Mouse (Mus musculus) thymus, adult 2 months (tissue): ENCODE results near the gene Akap8l. TPM values are rescaled to one million over a fixed set of nuclear protein-coding genes. Genes with fewer than 3 reads are reported as not detected.

ENCODE experiments used
- DNase-seq: peaks from one replicate; pipeline ENCODE4 v3.0.0; 2021
- H3K27ac ChIP-seq: fragments of 200-500 bp; 2 replicates; pipeline ENCODE4 v1.5.1; 2012; ENCODE audit warnings: low read length, control low read depth; ENCODE audit not compliant: control insufficient read depth, insufficient read depth
- H3K27me3 ChIP-seq: fragments of 200-500 bp; 2 replicates; pipeline ENCODE4 v1.6.1; 2012; ENCODE audit warnings: mild to moderate bottlenecking, low read length, moderate library complexity, mixed read lengths; ENCODE audit not compliant: control insufficient read depth, insufficient read depth
- H3K36me3 ChIP-seq: fragments of 200-500 bp; 2 replicates; pipeline ENCODE4 v1.6.1; 2012; ENCODE audit warnings: mild to moderate bottlenecking, low read length, moderate library complexity; ENCODE audit not compliant: control insufficient read depth, insufficient read depth
- H3K4me1 ChIP-seq: fragments of 200-500 bp; replicated peaks from 2 replicates; pipeline ENCODE4 v1.6.1; 2012; ENCODE audit warnings: low read length; ENCODE audit not compliant: control insufficient read depth, insufficient read depth
- H3K4me3 ChIP-seq: fragments of 200-500 bp; 2 replicates; pipeline ENCODE4 v1.5.1; 2012; ENCODE audit warnings: mild to moderate bottlenecking, low read length, control low read depth, moderate library complexity; ENCODE audit not compliant: control insufficient read depth, insufficient read depth
- CTCF ChIP-seq: fragments of 200-500 bp; IDR thresholded peaks from 2 replicates; pipeline ENCODE4 v1.5.1; 2012; ENCODE audit warnings: mild to moderate bottlenecking, control low read depth, low read length, moderate library complexity, borderline replicate concordance; ENCODE audit not compliant: control insufficient read depth, poor library complexity, insufficient read depth; ENCODE audit errors: extremely low read depth
- POLR2A ChIP-seq: fragments of 200-500 bp; IDR thresholded peaks from 2 replicates; pipeline ENCODE4 v1.6.1; 2012; ENCODE audit warnings: mild to moderate bottlenecking, low read length, control low read depth, moderate library complexity; ENCODE audit not compliant: control insufficient read depth, poor library complexity, insufficient read depth; ENCODE audit errors: extremely low read depth
- WGBS: fragments of 180-500 bp; shearing (Covaris S2); methylation state at CpG from one replicate; pipeline ENCODE4 v1.1.7; 2018; 5-methylcytosine and 5-hydroxymethylcytosine counted together
- polyA plus RNA-seq: library from polyadenylated mRNA; depleted of rRNA; stranded (reverse); fragments of >200 nt; gene quantifications from 2 replicates; pipeline ENCODE4 v1.2.3, GENCODE M21; 2012

Gene Akap8l
- polyA plus RNA-seq, 1 experiment = 191 TPM

- Histone ChIP-seq H3K4me1 (peaks cover 11% of the 10 kb centered on the region), H3K36me3 (peaks cover 10% of the 10 kb centered on the region), H3K27me3 (no peaks in the 10 kb centered on the region), H3K27ac (no peak overlapping the region), H3K4me3 (no peak overlapping the region)
- TF ChIP-seq POLR2A (no peak), CTCF (no peak)
- DNase-seq = peak; percentile 72
- 55% methylated on average over 9 of the region's 9 CpGs for WGBS
Observed at GRCm38 (mm10) chr17:32386659-32387432, 36.4 kb upstream of the Akap8l start.

GRCm38 (mm10) chr17:32383661-32384060, 33.3 kb upstream of the Akap8l start:
- Histone ChIP-seq H3K27ac (no peak overlapping the region), H3K27me3 (no peaks in the 10 kb centered on the region), H3K4me1 (peaks cover 11% of the 10 kb centered on the region), H3K36me3 (no peaks in the 10 kb centered on the region), H3K4me3 (no peak overlapping the region)
- WGBS = 95% methylated on average over 5 of the region's 5 CpGs
- TF ChIP-seq POLR2A (no peak), CTCF (no peak)
- no peak for DNase-seq

GRCm38 (mm10) chr17:32382576-32382975, 32.2 kb upstream of the Akap8l start:
- Histone ChIP-seq H3K36me3 (no peaks in the 10 kb centered on the region; the same call in 1 of the 2 replicates), H3K4me1 (peaks cover 3% of the 10 kb centered on the region; the same call in 1 of the 2 replicates), H3K4me3 (no peak overlapping the region), H3K27me3 (no peaks in the 10 kb centered on the region), H3K27ac (no peak overlapping the region)
- WGBS = 95% methylated on average over 7 of the region's 7 CpGs
- no peak for DNase-seq
- TF ChIP-seq POLR2A = no peak
- no peak for TF ChIP-seq CTCF

- Histone ChIP-seq H3K4me3 (no peak overlapping the region), H3K36me3 (no peaks in the 10 kb centered on the region; the same call in 1 of the 2 replicates), H3K27me3 (no peaks in the 10 kb centered on the region), H3K4me1 (no peaks in the 10 kb centered on the region), H3K27ac (no peak overlapping the region)
- TF ChIP-seq POLR2A = no peak
- TF ChIP-seq CTCF = no peak
- 91% methylated on average over 2 of the region's 2 CpGs for WGBS
- no peak for DNase-seq
Observed at GRCm38 (mm10) chr17:32378786-32379185, 28.4 kb upstream of the Akap8l start.

- H3K27ac ChIP-seq = no peak overlapping the region
- no peaks in the 10 kb centered on the region for H3K27me3 ChIP-seq
- H3K4me3 ChIP-seq = no peak overlapping the region
- H3K4me1 ChIP-seq = no peaks in the 10 kb centered on the region
- no peak for DNase-seq
- TF ChIP-seq CTCF (no peak), POLR2A (no peak)
- H3K36me3 ChIP-seq = no peaks in the 10 kb centered on the region; the same call in 1 of the 2 replicates
- 93% methylated on average over 9 of the region's 9 CpGs for WGBS
Observed at GRCm38 (mm10) chr17:32377137-32377536, 26.7 kb upstream of the Akap8l start.

- no peak for TF ChIP-seq CTCF
- no peak for TF ChIP-seq POLR2A
- DNase-seq = no peak
- 94% methylated on average over 15 of the region's 15 CpGs for WGBS
- H3K4me3 ChIP-seq = no peak overlapping the region
- no peaks in the 10 kb centered on the region; the same call in 1 of the 2 replicates for H3K36me3 ChIP-seq
- H3K27me3 ChIP-seq = no peaks in the 10 kb centered on the region
- no peaks in the 10 kb centered on the region for H3K4me1 ChIP-seq
- H3K27ac ChIP-seq = no peak overlapping the region
Observed at GRCm38 (mm10) chr17:32376475-32376874, 26.1 kb upstream of the Akap8l start.

- Histone ChIP-seq H3K36me3 (no peaks in the 10 kb centered on the region), H3K4me3 (peak overlapping the region; percentile 26), H3K27ac (peak overlapping the region; percentile 44; the same call in 1 of the 2 replicates), H3K27me3 (no peaks in the 10 kb centered on the region), H3K4me1 (peaks cover 6% of the 10 kb centered on the region)
- DNase-seq = no peak
- no peak for TF ChIP-seq CTCF
- no peak for TF ChIP-seq POLR2A
- 29% methylated on average over 14 of the region's 17 CpGs for WGBS
Observed at GRCm38 (mm10) chr17:32368991-32369578, 18.7 kb upstream of the Akap8l start.
